Mouse (Mus musculus): ENCODE results near the gene Bdp1.
A peak's percentile ranks its signal among the peaks of the same experiment; 100 is the strongest.
"Not testable (repeated sequence)": the region's sequence is repeated elsewhere in the genome, so short reads cannot be mapped to it uniquely, and the experiment has no call there.

Gene Bdp1

DNA sequence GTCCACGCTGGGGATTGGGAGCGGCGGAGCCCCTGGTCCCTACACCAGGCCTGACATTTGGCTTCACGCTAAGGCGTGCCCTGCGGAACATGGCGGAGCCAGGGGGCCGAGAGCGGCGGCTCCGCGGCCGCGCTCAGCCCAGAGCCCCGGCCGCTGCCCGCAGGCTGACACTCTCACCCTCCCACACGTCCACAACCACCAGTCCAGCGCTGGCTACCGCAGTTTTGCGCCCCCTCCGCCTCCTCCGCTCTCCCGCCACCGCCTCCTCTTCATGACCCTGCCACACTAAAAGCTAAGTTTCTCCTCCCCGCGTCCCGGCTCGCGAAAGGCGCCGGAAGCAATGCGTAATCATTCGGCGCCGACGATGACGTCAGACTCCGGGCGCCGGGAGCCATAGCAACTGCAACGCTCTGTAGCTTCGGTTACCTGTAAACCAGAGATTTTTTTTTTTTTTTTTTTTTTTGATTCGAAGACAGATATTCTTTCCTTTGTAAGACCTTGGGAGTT lies at the start of gene Bdp1:
TSS of gene Bdp1 (minus strand) at position 323 of the 507 bp plus-strand sequence.
- DNase-seq (ENCODE audit: low spot score), result peak; percentile 94

- peak; percentile 21 for DNase-seq (ENCODE audit: low spot score)
Observed at GRCm38 (mm10) chr13:100152659-100153058, 48.8 kb upstream of the Bdp1 start.

- DNase-seq (ENCODE audit: low spot score), result peak; percentile 5
Observed at GRCm38 (mm10) chr13:100141646-100142314, 37.9 kb upstream of the Bdp1 start.

GRCm38 (mm10) chr13:100125258-100125643 lies 21.4 kb upstream of the Bdp1 start:
- no peak for DNase-seq (ENCODE audit: low spot score)

DNA sequence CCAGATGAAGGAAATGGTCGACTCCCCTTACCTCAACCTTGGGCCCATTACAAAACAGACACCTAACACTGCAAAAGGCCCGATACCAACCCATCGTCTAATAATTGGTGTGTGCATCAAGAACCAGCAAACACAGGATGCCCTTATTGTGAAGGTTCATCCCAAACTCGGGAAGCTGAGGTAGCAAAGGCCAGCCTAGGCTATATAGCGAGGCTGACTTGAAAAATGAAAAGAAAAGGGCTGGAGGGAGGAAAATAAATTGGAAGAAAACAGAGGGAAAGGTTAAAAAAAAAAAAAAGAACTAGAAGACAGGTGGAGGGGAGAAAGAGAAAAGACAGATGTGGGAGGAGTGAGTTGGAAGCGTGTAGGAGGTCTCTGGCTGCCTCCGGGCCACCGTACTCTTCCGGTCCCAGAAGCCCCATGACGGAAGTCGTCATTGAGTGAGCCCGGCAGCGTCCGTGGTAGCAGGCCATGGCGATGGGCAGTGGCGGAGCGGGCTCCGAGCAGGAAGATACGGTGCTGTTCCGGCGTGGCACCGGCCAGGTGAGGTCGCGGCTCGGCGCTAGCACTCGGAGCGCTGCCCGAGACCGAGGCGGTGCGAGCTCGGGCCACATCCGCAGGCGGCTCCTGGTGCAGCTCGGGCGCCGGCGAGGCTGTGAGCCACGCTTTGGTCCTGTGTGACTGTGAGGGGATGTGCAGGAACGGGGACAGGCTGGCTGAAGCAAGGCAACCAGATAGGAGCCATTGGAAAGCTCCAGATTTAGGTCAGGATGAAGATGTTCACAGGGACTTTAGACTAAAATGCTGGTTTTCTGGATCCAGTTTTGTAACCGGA lies 20.8 kb upstream of the Bdp1 start, which contains the start of gene Smn1:
TSS of gene Smn1 (plus strand) at position 430 of the 835 bp plus-strand sequence.
- DNase-seq (ENCODE audit: low spot score), result peak; percentile 94

- DNase-seq (ENCODE audit: low spot score), result no peak
Observed at GRCm38 (mm10) chr13:100123970-100124369, 20.1 kb upstream of the Bdp1 start.

DNA sequence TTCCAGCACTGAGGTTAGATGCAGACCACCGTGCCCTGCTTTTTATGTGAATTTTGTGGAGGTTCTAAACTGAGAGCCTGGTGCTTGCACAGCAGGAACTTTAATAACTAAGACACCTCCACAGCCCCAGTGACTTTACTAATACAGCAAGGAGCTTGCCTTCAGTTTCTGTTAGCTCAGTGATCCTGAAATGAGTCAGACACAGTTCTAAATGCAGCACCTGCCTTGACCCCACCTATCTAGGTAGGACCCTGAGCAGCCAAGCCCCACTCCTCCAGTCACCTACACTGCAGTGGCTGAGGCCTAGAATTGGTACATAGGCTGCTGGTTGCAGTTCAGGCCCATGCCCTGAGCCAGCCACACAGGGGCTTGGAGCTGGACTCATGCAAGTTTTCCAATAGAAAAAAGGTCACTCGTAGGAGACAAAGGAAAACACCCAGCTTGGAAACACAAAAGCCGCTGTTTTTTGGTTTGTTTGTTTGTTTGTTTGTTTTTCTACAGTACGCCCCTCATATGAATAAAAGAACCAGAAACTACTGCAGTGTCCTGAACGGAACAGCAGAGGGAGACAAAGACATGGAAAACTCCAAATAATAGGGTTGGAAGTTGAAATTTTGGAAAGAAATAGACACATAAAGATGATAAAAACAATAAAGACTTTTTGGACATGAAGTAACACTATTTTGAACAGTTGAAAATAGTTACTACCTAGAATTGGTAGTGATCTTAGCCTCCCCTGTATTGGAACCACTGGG lies 8.5 kb upstream of the Bdp1 start:
- peak; percentile 43 for DNase-seq (ENCODE audit: low spot score)

DNA sequence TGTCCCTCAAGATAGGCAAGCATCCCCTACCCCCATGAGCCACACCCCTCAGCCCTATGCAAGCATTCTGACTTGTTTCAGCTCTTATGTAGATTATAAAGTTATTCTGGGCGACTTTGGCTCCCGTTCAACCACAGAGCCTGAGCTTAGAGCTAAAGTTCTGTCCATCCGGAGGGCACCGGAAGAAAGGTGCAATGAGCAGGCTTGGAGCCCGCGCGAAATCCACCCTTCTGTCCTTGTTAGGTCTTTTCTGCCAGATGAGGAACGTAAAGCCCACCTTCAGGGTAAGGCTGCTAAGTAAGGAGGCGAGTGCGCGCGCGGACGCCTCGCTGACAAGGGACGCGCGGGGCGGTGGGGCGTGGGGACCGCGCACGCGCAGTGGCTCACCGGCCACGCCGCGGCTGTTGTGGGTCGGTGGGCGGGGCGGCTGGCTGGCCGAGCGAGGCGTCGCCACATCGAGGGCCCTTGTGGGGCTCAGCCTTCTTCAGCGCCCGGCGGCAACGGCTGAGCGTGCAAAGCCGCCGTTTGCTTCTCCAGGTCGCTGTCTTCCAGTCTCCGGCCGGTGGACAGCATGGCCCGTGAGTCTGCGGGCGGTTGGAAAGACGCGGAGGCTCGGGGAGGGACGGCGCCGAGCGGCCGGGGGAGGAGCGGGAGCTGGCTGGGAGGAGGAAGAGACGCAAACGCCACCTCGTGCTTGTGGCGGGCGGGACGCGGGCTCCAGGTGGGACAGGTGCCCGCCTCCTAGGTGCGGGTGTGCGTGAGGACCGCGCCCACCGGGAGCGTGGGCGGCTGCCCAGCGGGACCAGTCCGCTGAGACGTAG lies 4.0 kb upstream of the Bdp1 start, which contains the start of gene Serf1:
TSS of gene Serf1 (plus strand) at position 361 of the 821 bp plus-strand sequence.
- DNase-seq (ENCODE audit: low spot score), result peak; percentile 73

GRCm38 (mm10) chr13:100103052-100103658 lies 715 bp downstream of the Bdp1 start:
- DNase-seq (ENCODE audit: low spot score), result no peak

DNA sequence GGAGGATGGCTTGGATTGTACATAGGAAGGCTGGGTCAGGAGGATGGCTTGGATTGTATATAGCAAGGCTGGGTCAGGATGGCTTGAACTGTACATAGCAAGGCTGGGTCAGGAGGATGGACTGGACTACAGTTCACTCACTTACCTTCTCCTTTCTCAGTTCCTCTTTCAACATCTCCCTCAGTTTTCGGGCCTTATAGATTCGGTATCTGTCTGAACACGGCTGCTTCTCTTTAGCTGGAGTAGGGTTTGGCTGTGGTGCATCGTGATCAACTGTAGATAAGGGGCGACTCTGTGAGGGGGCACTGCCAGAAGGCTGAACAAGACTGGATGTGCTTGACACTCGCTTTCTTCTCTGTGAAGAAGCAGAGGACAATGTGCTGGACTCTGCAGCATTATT lies 5.1 kb downstream of the Bdp1 start:
- DNase-seq (ENCODE audit: low spot score), result no peak

- DNase-seq (ENCODE audit: low spot score), result no peak
Observed at GRCm38 (mm10) chr13:100071473-100071872, 32.4 kb downstream of the Bdp1 start.

- no peak for DNase-seq (ENCODE audit: low spot score)
Observed at GRCm38 (mm10) chr13:100067821-100068220, 36.0 kb downstream of the Bdp1 start.

DNA sequence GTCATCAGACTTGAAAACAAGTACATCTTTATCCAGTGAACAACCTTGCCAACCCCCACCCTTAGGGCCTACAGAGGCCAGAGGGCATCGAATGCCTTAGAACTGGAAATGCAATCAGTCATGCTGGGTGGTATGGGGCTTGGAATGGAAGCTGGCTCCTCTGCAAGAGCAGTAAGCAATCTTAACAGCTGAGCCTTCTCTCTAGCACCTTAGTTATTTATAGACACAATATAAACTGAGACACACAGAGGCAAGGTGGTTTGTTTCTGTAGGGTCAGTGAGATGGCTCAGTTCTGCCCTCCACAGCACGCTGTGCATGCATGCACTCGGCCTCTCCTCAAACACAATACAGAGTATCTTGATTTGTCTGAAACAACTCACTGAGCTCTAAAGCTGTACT lies 39.9 kb downstream of the Bdp1 start:
- DNase-seq (ENCODE audit: low spot score), result no peak

GRCm38 (mm10) chr13:100057738-100058137 lies 46.1 kb downstream of the Bdp1 start:
- not testable (repeated sequence) for DNase-seq (ENCODE audit: low spot score)

- DNase-seq (ENCODE audit: low spot score), result no peak
Observed at GRCm38 (mm10) chr13:100026013-100026412, 77.9 kb downstream of the Bdp1 start.

DNA sequence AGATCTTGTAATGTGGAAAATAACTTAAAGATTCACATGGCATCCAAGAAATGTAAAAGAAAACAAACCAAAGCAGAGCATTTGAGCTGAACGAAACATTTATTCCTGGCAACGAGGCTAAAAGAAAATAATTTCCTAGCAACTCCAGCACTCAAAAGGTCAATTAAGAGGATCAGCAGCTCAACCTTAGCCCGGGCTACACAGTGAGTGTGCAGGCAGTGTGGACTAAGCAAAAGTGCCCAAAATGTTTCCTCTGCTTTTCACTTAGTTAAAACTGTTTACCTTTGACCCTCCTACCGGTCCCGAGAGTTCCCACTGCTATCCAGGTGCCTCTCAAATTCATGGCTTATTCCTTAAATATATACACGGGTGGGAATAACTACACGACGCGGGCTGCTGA lies 87.0 kb downstream of the Bdp1 start:
- no peak for DNase-seq (ENCODE audit: low spot score)

- DNase-seq (ENCODE audit: low spot score), result no peak
Observed at GRCm38 (mm10) chr13:100015937-100016336, 87.9 kb downstream of the Bdp1 start.

DNA sequence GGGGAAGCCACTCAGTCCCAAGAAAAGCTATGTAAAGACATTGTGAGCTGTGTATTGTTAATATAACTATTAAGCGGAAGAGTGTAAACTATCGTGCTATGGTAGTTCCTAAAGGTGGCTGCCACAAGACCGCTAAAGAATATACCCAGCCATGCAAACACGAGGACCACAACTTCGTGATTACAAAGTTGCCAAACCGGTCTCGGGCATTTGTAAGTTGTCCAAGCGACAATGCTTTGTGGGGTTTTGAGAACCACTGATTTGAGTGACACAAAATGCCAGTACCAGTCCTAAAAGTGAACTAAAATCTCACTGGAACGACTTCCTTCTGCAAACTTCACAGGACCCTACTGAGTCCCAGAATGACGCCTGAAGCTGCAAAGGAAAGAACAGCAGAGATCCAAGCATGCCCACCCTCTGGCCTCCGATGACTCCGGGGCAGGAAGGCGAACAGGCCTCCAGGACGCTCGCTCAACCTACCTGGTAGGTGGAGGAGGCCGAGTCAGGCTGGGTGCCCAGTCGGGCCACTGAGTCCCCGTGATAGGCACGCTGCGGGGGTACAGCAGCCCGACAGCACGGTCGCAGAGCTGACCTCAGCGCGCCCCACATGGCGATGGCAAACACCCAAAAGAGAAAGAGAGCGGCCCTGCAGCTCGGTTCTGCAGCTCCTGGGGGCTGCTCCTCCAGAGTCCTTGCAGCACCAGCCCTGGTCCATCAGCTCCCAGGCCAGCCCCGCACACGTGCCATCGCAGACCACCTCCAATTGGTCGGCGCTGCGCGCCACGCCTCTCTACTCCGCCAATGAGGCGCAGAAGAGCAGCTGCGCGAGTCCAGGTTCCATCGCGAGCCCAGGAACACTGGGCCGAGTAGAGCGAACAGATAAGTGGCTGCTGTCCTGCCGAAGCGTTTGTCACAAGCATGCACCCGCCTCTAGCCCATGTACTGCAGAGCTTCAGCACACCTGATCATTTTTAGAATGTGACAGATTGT lies 88.7 kb downstream of the Bdp1 start, which contains the start of gene Mccc2:
TSS of gene Mccc2 (minus strand) at position 734 of the 990 bp plus-strand sequence.
- DNase-seq (ENCODE audit: low spot score), result peak; percentile 83

DNA sequence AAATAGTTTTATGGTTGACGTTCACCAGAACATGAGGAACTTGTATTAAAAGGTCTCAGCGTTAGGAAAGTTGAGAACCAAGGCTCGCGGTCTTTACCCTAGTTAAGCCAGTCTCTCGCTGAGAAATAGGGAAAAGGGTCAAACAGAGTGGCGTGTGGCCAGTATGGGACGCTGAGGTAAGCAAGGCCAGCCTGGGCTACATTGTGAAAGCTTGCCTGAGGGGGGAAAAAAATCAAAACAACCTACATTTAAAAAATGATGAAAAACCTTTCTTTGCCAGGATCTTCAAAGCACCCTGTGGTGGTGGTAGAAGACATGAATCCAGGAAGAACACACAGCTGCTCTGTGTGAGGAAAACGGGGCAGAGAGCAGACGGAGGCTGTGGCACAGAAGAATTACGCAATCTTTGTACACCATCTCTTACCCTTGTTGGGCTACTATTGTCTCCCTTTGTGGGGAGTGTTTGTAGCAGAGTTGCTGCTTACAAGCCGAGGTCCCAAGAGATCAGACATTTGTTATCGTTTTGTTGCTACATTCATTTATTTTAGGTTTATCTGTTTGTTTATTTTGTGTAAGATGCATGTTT lies 97.9 kb downstream of the Bdp1 start:
- no peak for DNase-seq (ENCODE audit: low spot score)
